Mouse (Mus musculus): ENCODE results near the gene Antxr1. TPM values are rescaled to one million over a fixed set of nuclear protein-coding genes. Genes with fewer than 3 reads are reported as not detected.

The Antxr1 gene
- polyA plus RNA-seq, 1 experiment, result not detected

- Histone ChIP-seq H3K4me1 (ENCODE audit: control insufficient read depth) (peaks cover 6% of the 10 kb centered on the region), H3K4me3 (replicated peaks) (no peak overlapping the region), H3K36me3 (ENCODE audit: control insufficient read depth) (no peaks in the 10 kb centered on the region), H3K9me3 (ENCODE audit: control insufficient read depth, low read length) (no peaks in the 10 kb centered on the region), H3K27me3 (ENCODE audit: control insufficient read depth) (no peaks in the 10 kb centered on the region)
- TF ChIP-seq TAL1 (IDR thresholded peaks at IDR 0.05; ENCODE audit: low read length), result no peak
- no peak for TF ChIP-seq GATA1 (IDR thresholded peaks at IDR 0.05; ENCODE audit: low read length)
These were observed 32.9 kb downstream of the Antxr1 start for GRCm38 (mm10) chr6:87302746-87303145.

DNA sequence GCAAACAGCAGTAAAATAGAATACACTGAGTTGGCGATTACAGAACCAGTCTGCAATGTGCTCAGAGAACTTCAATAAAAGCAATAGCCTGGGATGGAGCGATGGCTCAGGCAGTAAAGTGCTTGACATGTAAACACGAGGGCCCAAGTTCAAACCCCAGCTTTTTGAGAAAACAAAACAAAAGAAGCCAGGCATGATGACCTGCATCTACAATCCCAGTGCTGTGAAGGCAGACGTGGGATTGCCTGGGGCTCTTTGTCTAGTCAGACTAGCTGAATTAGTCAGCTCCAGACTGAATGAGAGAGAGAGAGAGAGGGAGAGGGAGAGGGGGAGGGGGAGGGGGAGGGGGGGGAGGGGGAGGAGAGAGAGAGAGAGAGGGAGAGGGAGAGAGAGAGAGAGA lies 33.6 kb downstream of the Antxr1 start:
- Histone ChIP-seq H3K36me3 (ENCODE audit: control insufficient read depth) (no peaks in the 10 kb centered on the region), H3K4me3 (replicated peaks) (no peak overlapping the region), H3K4me1 (ENCODE audit: control insufficient read depth) (peaks cover 6% of the 10 kb centered on the region), H3K9me3 (ENCODE audit: control insufficient read depth, low read length) (no peaks in the 10 kb centered on the region), H3K27me3 (ENCODE audit: control insufficient read depth) (no peaks in the 10 kb centered on the region)
- TF ChIP-seq TAL1 (IDR thresholded peaks at IDR 0.05; ENCODE audit: low read length) (no peak), GATA1 (IDR thresholded peaks at IDR 0.05; ENCODE audit: low read length) (no peak)

DNA sequence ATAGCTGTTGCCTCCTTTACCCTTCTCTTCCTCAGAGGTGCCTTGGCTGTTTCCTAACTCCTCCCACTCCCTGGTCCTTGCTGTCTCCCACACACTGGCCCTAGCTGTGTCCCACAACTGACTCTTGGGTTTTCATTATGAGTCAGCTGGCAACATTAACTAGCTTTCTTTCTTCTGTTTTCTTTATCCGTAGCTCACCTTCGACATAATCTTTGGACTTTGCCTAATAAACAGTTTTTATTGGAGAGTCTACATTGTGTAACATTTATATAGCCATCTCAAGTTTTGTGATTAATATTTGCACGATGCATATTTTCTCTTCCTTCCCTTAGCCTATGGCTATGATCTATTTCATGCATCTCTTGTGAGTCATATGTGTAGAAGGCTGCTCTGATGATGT lies 40.7 kb downstream of the Antxr1 start:
- H3K36me3 ChIP-seq (ENCODE audit: control insufficient read depth), result no peaks in the 10 kb centered on the region
- peaks cover 6% of the 10 kb centered on the region for H3K4me1 ChIP-seq (ENCODE audit: control insufficient read depth)
- no peaks in the 10 kb centered on the region for H3K9me3 ChIP-seq (ENCODE audit: control insufficient read depth, low read length)
- H3K4me3 ChIP-seq (replicated peaks), result no peak overlapping the region
- TF ChIP-seq GATA1 (IDR thresholded peaks at IDR 0.05; ENCODE audit: low read length), result no peak
- TF ChIP-seq TAL1 (IDR thresholded peaks at IDR 0.05; ENCODE audit: low read length), result no peak
- no peaks in the 10 kb centered on the region for H3K27me3 ChIP-seq (ENCODE audit: control insufficient read depth)

GRCm38 (mm10) chr6:87292911-87293851 lies 42.4 kb downstream of the Antxr1 start:
- Histone ChIP-seq H3K27me3 (ENCODE audit: control insufficient read depth) (no peaks in the 10 kb centered on the region), H3K4me3 (replicated peaks) (no peak overlapping the region), H3K9me3 (ENCODE audit: control insufficient read depth, low read length) (no peaks in the 10 kb centered on the region), H3K36me3 (ENCODE audit: control insufficient read depth) (no peaks in the 10 kb centered on the region), H3K4me1 (ENCODE audit: control insufficient read depth) (peaks cover under 1% of the 10 kb centered on the region)
- TF ChIP-seq GATA1 (IDR thresholded peaks at IDR 0.05; ENCODE audit: low read length) (no peak), TAL1 (IDR thresholded peaks at IDR 0.05; ENCODE audit: low read length) (no peak)

DNA sequence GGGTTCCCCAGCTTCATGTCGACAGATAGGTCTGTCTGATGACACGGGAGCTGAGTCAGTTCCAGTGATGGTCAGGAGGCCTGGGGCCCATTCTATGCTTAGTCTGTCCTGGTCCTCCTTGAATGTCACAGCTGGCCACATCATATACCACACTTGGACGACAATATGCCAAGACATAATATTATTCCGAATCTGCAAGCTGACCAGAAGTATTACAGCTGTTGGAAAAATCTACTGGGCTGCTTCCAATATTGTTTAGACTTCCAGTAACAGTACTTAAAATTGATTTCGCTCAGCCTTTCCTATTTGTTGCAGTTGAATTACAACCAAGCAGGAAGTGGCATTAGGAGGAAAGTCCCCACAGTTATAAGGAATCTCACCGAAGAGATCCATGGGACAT lies 48.4 kb downstream of the Antxr1 start:
- H3K4me3 ChIP-seq (replicated peaks), result no peak overlapping the region
- H3K27me3 ChIP-seq (ENCODE audit: control insufficient read depth), result no peaks in the 10 kb centered on the region
- no peak for TF ChIP-seq GATA1 (IDR thresholded peaks at IDR 0.05; ENCODE audit: low read length)
- TF ChIP-seq TAL1 (IDR thresholded peaks at IDR 0.05; ENCODE audit: low read length), result no peak
- H3K36me3 ChIP-seq (ENCODE audit: control insufficient read depth), result no peaks in the 10 kb centered on the region
- no peaks in the 10 kb centered on the region for H3K4me1 ChIP-seq (ENCODE audit: control insufficient read depth)
- H3K9me3 ChIP-seq (ENCODE audit: control insufficient read depth, low read length), result no peaks in the 10 kb centered on the region

GRCm38 (mm10) chr6:87285365-87285749 lies 50.3 kb downstream of the Antxr1 start:
- no peak for TF ChIP-seq TAL1 (IDR thresholded peaks at IDR 0.05; ENCODE audit: low read length)
- no peak for TF ChIP-seq GATA1 (IDR thresholded peaks at IDR 0.05; ENCODE audit: low read length)
- Histone ChIP-seq H3K27me3 (ENCODE audit: control insufficient read depth) (no peaks in the 10 kb centered on the region), H3K9me3 (ENCODE audit: control insufficient read depth, low read length) (no peaks in the 10 kb centered on the region), H3K4me3 (replicated peaks) (no peak overlapping the region), H3K4me1 (ENCODE audit: control insufficient read depth) (no peaks in the 10 kb centered on the region), H3K36me3 (ENCODE audit: control insufficient read depth) (no peaks in the 10 kb centered on the region)

GRCm38 (mm10) chr6:87284716-87285364 lies 50.8 kb downstream of the Antxr1 start:
- no peak overlapping the region for H3K4me3 ChIP-seq (replicated peaks)
- H3K4me1 ChIP-seq (ENCODE audit: control insufficient read depth), result no peaks in the 10 kb centered on the region
- H3K9me3 ChIP-seq (ENCODE audit: control insufficient read depth, low read length), result no peaks in the 10 kb centered on the region
- H3K36me3 ChIP-seq (ENCODE audit: control insufficient read depth), result no peaks in the 10 kb centered on the region
- TF ChIP-seq GATA1 (IDR thresholded peaks at IDR 0.05; ENCODE audit: low read length), result no peak
- H3K27me3 ChIP-seq (ENCODE audit: control insufficient read depth), result no peaks in the 10 kb centered on the region

DNA sequence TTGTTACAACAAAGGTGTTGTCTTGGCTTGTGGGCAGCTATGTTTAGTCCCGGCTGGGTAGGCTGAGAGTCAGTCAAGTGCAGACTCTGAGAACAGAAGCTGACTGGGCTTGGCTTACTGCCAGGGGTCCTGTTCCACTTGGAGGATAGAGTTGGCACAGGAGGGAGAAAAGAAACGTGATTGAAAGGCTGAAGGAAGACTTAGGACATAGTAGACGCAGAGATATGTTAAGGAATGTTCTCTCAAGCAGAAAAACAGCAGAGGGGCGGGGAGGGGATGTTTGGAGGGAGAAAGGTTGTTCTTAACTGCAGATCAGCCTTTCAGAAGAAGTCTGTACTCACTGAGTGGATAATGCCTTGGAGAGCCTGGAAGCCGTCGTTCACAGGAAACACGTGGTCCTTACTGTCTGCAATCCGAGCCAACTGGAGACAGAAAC lies 53.3 kb downstream of the Antxr1 start:
- Histone ChIP-seq H3K4me1 (ENCODE audit: control insufficient read depth) (no peaks in the 10 kb centered on the region), H3K27me3 (ENCODE audit: control insufficient read depth) (no peaks in the 10 kb centered on the region), H3K9me3 (ENCODE audit: control insufficient read depth, low read length) (no peaks in the 10 kb centered on the region), H3K36me3 (ENCODE audit: control insufficient read depth) (no peaks in the 10 kb centered on the region), H3K4me3 (replicated peaks) (no peak overlapping the region)
- TF ChIP-seq GATA1 (IDR thresholded peaks at IDR 0.05; ENCODE audit: low read length) (no peak), TAL1 (IDR thresholded peaks at IDR 0.05; ENCODE audit: low read length) (no peak)

GRCm38 (mm10) chr6:87281771-87282170 lies 53.9 kb downstream of the Antxr1 start:
- no peaks in the 10 kb centered on the region for H3K4me1 ChIP-seq (ENCODE audit: control insufficient read depth)

More at GRCm38 (mm10) chr6:87281771-87282170, 53.9 kb downstream of the Antxr1 start:
- Histone ChIP-seq H3K27me3 (ENCODE audit: control insufficient read depth) (no peaks in the 10 kb centered on the region), H3K36me3 (ENCODE audit: control insufficient read depth) (no peaks in the 10 kb centered on the region), H3K9me3 (ENCODE audit: control insufficient read depth, low read length) (no peaks in the 10 kb centered on the region), H3K4me3 (replicated peaks) (no peak overlapping the region)
- no peak for TF ChIP-seq GATA1 (IDR thresholded peaks at IDR 0.05; ENCODE audit: low read length)
- TF ChIP-seq TAL1 (IDR thresholded peaks at IDR 0.05; ENCODE audit: low read length), result no peak
